In genomic region chr11:84305474-84305873, GRCm38 (mm10) we compare ENCODE assay signal across 24 mouse cellular contexts.
DNase-seq lines count a peak whose midpoint lies in the region; ATAC-seq lines count a peak whose summit lies in the region.
"Had no signal": no experiment of that assay in that cellular context is flagged by ENCODE, and none has a peak within 500 bp of the region (broad histone marks: within the 10 kb centered on the region; RNA-seq: fewer than 3 reads in every experiment).

No protein-coding gene starts in this region.

- H3K9me3 ChIP-seq in hindbrain, embryonic 14.5 days (ENCODE audit: control insufficient read depth, low read length) = no peaks in the 10 kb centered on the region
- H3K9me3 ChIP-seq in hindbrain, embryonic 10.5 days = no peaks in the 10 kb centered on the region
- H3K9me3 ChIP-seq in lung, embryonic 15.5 days = no peaks in the 10 kb centered on the region
- H3K9me3 ChIP-seq in midbrain, embryonic 11.5 days (ENCODE audit: control insufficient read depth, low read length) = no peaks in the 10 kb centered on the region
- no peaks in the 10 kb centered on the region for H3K9me3 ChIP-seq in midbrain, embryonic 10.5 days (replicated peaks)
- H3K9me3 ChIP-seq: embryonic facial prominence, embryonic 10.5 days; embryonic facial prominence, embryonic 12.5 days; forebrain, embryonic 13.5 days; forebrain, embryonic 15.5 days; G1E had no signal

- no peak for ATAC-seq in hindbrain, embryonic 14.5 days (ENCODE audit: low FRiP score)
- peak; percentile 69; the same call in 1 of the 2 replicates for ATAC-seq in lung, embryonic 15.5 days (ENCODE audit: borderline replicate concordance, extremely low read depth, low FRiP score, low TSS enrichment)
- no peak for ATAC-seq in midbrain, embryonic 11.5 days (ENCODE audit: low FRiP score)
- ATAC-seq: activated CD4-positive, CD25-positive, alpha-beta regulatory T cell, adult 4 months; CD4-positive, CD25-positive, alpha-beta regulatory T cell, adult 4 months; forebrain, embryonic 13.5 days; forebrain, embryonic 15.5 days; Patski had no signal

- 84% methylated on average over 1 of the region's 1 CpGs for WGBS in hindbrain, embryonic 14.5 days
- 93% methylated on average over 1 of the region's 1 CpGs for WGBS in hindbrain, embryonic 10.5 days
- 63% methylated on average over 1 of the region's 1 CpGs for WGBS in lung, embryonic 15.5 days
- 85% methylated on average over 1 of the region's 1 CpGs for WGBS in midbrain, embryonic 11.5 days
- WGBS in midbrain, embryonic 10.5 days = 97% methylated on average over 1 of the region's 1 CpGs

- peaks cover 3% of the 10 kb centered on the region; the same call in 1 of the 2 replicates for H3K36me3 ChIP-seq in hindbrain, embryonic 14.5 days (replicated peaks; ENCODE audit: control insufficient read depth, insufficient read depth)
- peaks cover 32% of the 10 kb centered on the region for H3K36me3 ChIP-seq in hindbrain, embryonic 10.5 days
- H3K36me3 ChIP-seq in lung, embryonic 15.5 days = no peaks in the 10 kb centered on the region
- no peaks in the 10 kb centered on the region for H3K36me3 ChIP-seq in midbrain, embryonic 11.5 days (ENCODE audit: control insufficient read depth, insufficient read depth, low read length)
- peaks cover 28% of the 10 kb centered on the region for H3K36me3 ChIP-seq in midbrain, embryonic 10.5 days
- H3K36me3 ChIP-seq: forebrain, embryonic 15.5 days had no signal

- DNase-seq in hindbrain, embryonic 14.5 days (ENCODE audit: low spot score) = no peak
- DNase-seq in hindbrain, embryonic 10.5 days (ENCODE audit: low spot score) = no peak
- DNase-seq in lung, postnatal 10 days = no peak
- DNase-seq in midbrain, embryonic 11.5 days (ENCODE audit: low spot score, missing footprints) = peak; percentile 14
- no peak for DNase-seq in midbrain, embryonic 10.5 days (ENCODE audit: low spot score)
- DNase-seq: adrenal gland, adult 8-10 months; adrenal gland, postnatal 14 days; adrenal gland, postnatal 36 days; B cell, adult 2 months; cerebellum, adult 11-12 months; cerebellum, adult 2 months; cerebellum, adult 9-10 months; cerebellum, postnatal 10 days; cerebellum, postnatal 25 days had no signal

- no peaks in the 10 kb centered on the region for H3K27me3 ChIP-seq in hindbrain, embryonic 14.5 days (ENCODE audit: control insufficient read depth, insufficient read depth, low read length)
- no peaks in the 10 kb centered on the region for H3K27me3 ChIP-seq in hindbrain, embryonic 10.5 days (ENCODE audit: insufficient read depth, poor library complexity, severe bottlenecking)
- no peaks in the 10 kb centered on the region for H3K27me3 ChIP-seq in lung, embryonic 15.5 days
- H3K27me3 ChIP-seq in midbrain, embryonic 11.5 days (ENCODE audit: control insufficient read depth, insufficient read depth, low read length) = no peaks in the 10 kb centered on the region
- H3K27me3 ChIP-seq in midbrain, embryonic 10.5 days (ENCODE audit: low read depth, poor library complexity, severe bottlenecking) = no peaks in the 10 kb centered on the region
- H3K27me3 ChIP-seq: CH12.LX; embryonic facial prominence, embryonic 12.5 days; forebrain, embryonic 13.5 days; forebrain, embryonic 15.5 days; Patski had no signal

- H3K4me3 ChIP-seq in hindbrain, embryonic 14.5 days (replicated peaks; ENCODE audit: low read length) = no peak overlapping the region
- no peak overlapping the region for H3K4me3 ChIP-seq in hindbrain, embryonic 10.5 days
- H3K4me3 ChIP-seq in lung, embryonic 15.5 days = no peak overlapping the region
- no peak overlapping the region for H3K4me3 ChIP-seq in midbrain, embryonic 11.5 days (ENCODE audit: low read depth, low read length)
- no peak overlapping the region for H3K4me3 ChIP-seq in midbrain, embryonic 10.5 days
- H3K4me3 ChIP-seq: embryonic facial prominence, embryonic 10.5 days; embryonic facial prominence, embryonic 12.5 days; forebrain, embryonic 13.5 days; forebrain, embryonic 15.5 days had no signal

- H3K9ac ChIP-seq in hindbrain, embryonic 14.5 days = no peak overlapping the region
- no peak overlapping the region for H3K9ac ChIP-seq in lung, embryonic 15.5 days
- no peak overlapping the region for H3K9ac ChIP-seq in midbrain, embryonic 11.5 days (ENCODE audit: low read length)
- H3K9ac ChIP-seq: embryonic facial prominence, embryonic 12.5 days; forebrain, embryonic 13.5 days; forebrain, embryonic 15.5 days had no signal

- no peak overlapping the region for H3K4me2 ChIP-seq in hindbrain, embryonic 14.5 days (replicated peaks)
- H3K4me2 ChIP-seq in lung, embryonic 15.5 days = no peak overlapping the region
- H3K4me2 ChIP-seq in midbrain, embryonic 11.5 days = no peak overlapping the region
- H3K4me2 ChIP-seq: embryonic facial prominence, embryonic 12.5 days; forebrain, embryonic 13.5 days; forebrain, embryonic 15.5 days had no signal

- no peaks in the 10 kb centered on the region for H3K4me1 ChIP-seq in hindbrain, embryonic 14.5 days (replicated peaks; ENCODE audit: control insufficient read depth, insufficient read depth, low read length)
- H3K4me1 ChIP-seq in hindbrain, embryonic 10.5 days (replicated peaks) = no peaks in the 10 kb centered on the region
- no peaks in the 10 kb centered on the region for H3K4me1 ChIP-seq in lung, embryonic 15.5 days
- no peaks in the 10 kb centered on the region for H3K4me1 ChIP-seq in midbrain, embryonic 11.5 days (ENCODE audit: control insufficient read depth, insufficient read depth, low read length)
- no peaks in the 10 kb centered on the region for H3K4me1 ChIP-seq in midbrain, embryonic 10.5 days
- H3K4me1 ChIP-seq: embryonic facial prominence, embryonic 10.5 days; embryonic facial prominence, embryonic 12.5 days; forebrain, embryonic 15.5 days had no signal

- H3K27ac ChIP-seq in hindbrain, embryonic 14.5 days = 0 out of 2 replicates have a peak overlapping the region, but pooled peaks have one; percentile 1
- H3K27ac ChIP-seq in hindbrain, embryonic 10.5 days = no peak overlapping the region
- no peak overlapping the region for H3K27ac ChIP-seq in lung, embryonic 15.5 days
- no peak overlapping the region for H3K27ac ChIP-seq in midbrain, embryonic 11.5 days (ENCODE audit: low read depth, low read length)
- H3K27ac ChIP-seq in midbrain, embryonic 10.5 days (replicated peaks) = no peak overlapping the region
- H3K27ac ChIP-seq: embryonic facial prominence, embryonic 10.5 days; embryonic facial prominence, embryonic 12.5 days; forebrain, embryonic 13.5 days; forebrain, embryonic 15.5 days had no signal
